Mouse (Mus musculus): Measurements from ENCODE around the gene Bcas3. TPM values are rescaled to one million over a fixed set of nuclear protein-coding genes. Genes with fewer than 3 reads are reported as not detected.
A peak's percentile ranks its signal among the peaks of the same experiment; 100 is the strongest.

Bcas3 gene
- total and polyA plus RNA-seq, 2 experiments from 2014 or later, result 29.3 to 31.6 TPM

- Histone ChIP-seq H3K4me3 (ENCODE audit: low read depth, low read length) (no peak overlapping the region), H3K9me3 (ENCODE audit: low read length) (no peaks in the 10 kb centered on the region), H3K27me3 (ENCODE audit: insufficient read depth, low read length) (no peaks in the 10 kb centered on the region), H3K36me3 (ENCODE audit: insufficient read depth) (no peaks in the 10 kb centered on the region), H3K9ac (no peak overlapping the region), H3K4me1 (ENCODE audit: insufficient read depth) (no peaks in the 10 kb centered on the region), H3K4me2 (ENCODE audit: low read depth) (no peak overlapping the region), H3K27ac (ENCODE audit: low read depth, low read length) (no peak overlapping the region)
- 86% methylated on average over 3 of the region's 3 CpGs for WGBS
- ATAC-seq (no peak), DNase-seq (no peak)
- TF ChIP-seq CTCF (IDR thresholded peaks at IDR 0.05; ENCODE audit: low read depth), result no peak
Measured at GRCm38 (mm10) chr11:85613586-85613985, 260.6 kb downstream of the Bcas3 start.

DNA sequence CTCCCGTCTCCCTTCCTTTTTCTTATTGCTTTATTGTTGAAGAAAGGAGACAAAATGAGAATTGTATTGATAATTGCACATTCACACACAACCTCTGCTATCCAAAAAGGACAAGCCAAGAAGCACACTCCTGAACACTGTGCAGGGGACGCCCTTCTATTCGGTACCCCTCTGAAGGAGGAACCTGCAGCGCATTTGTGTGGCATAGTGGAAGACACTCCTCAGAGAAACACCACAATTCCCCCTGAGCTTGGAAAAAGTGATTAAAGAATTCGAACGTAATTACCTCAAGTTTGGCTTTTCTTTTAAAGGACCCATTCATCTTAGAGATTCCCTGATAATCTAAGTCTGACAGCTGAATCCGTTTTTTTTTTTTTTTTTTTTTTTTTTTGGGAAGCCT, 261.5 kb downstream of the Bcas3 start:
- no peak overlapping the region for H3K4me2 ChIP-seq (ENCODE audit: low read depth)
- H3K4me1 ChIP-seq (ENCODE audit: insufficient read depth), result no peaks in the 10 kb centered on the region
- ATAC-seq (no peak), DNase-seq (no peak)
- H3K9ac ChIP-seq, result no peak overlapping the region
- WGBS, result 63% methylated on average over 7 of the region's 7 CpGs
- TF ChIP-seq CTCF (IDR thresholded peaks at IDR 0.05; ENCODE audit: low read depth), result no peak
- H3K36me3 ChIP-seq (ENCODE audit: insufficient read depth), result no peaks in the 10 kb centered on the region
- H3K27me3 ChIP-seq (ENCODE audit: insufficient read depth, low read length), result no peaks in the 10 kb centered on the region
- H3K27ac ChIP-seq (ENCODE audit: low read depth, low read length), result no peak overlapping the region
- no peak overlapping the region for H3K4me3 ChIP-seq (ENCODE audit: low read depth, low read length)
- H3K9me3 ChIP-seq (ENCODE audit: low read length), result no peaks in the 10 kb centered on the region

- no peak overlapping the region for H3K4me3 ChIP-seq (ENCODE audit: low read depth, low read length)
- no peak overlapping the region for H3K4me2 ChIP-seq (ENCODE audit: low read depth)
- DNase-seq (no peak), ATAC-seq (no peak)
- no peak overlapping the region for H3K27ac ChIP-seq (ENCODE audit: low read depth, low read length)
- no peak for TF ChIP-seq CTCF (IDR thresholded peaks at IDR 0.05; ENCODE audit: low read depth)
- no peaks in the 10 kb centered on the region for H3K27me3 ChIP-seq (ENCODE audit: insufficient read depth, low read length)
- H3K4me1 ChIP-seq (ENCODE audit: insufficient read depth), result no peaks in the 10 kb centered on the region
- H3K36me3 ChIP-seq (ENCODE audit: insufficient read depth), result no peaks in the 10 kb centered on the region
- H3K9ac ChIP-seq, result no peak overlapping the region
- no peaks in the 10 kb centered on the region for H3K9me3 ChIP-seq (ENCODE audit: low read length)
- WGBS, result 65% methylated on average over 7 of the region's 7 CpGs
Measured at GRCm38 (mm10) chr11:85615421-85615820, 262.5 kb downstream of the Bcas3 start.

- Histone ChIP-seq H3K27me3 (ENCODE audit: insufficient read depth, low read length) (no peaks in the 10 kb centered on the region), H3K27ac (ENCODE audit: low read depth, low read length) (no peak overlapping the region), H3K9me3 (ENCODE audit: low read length) (no peaks in the 10 kb centered on the region), H3K4me2 (ENCODE audit: low read depth) (no peak overlapping the region), H3K36me3 (ENCODE audit: insufficient read depth) (no peaks in the 10 kb centered on the region), H3K4me3 (ENCODE audit: low read depth, low read length) (no peak overlapping the region), H3K9ac (no peak overlapping the region), H3K4me1 (ENCODE audit: insufficient read depth) (peaks cover 8% of the 10 kb centered on the region; the same call in 1 of the 2 replicates)
- no peak for TF ChIP-seq CTCF (IDR thresholded peaks at IDR 0.05; ENCODE audit: low read depth)
- 25% methylated on average over 2 of the region's 2 CpGs for WGBS
- no peak for DNase-seq
- ATAC-seq, result no peak
Measured at GRCm38 (mm10) chr11:85621486-85621885, 268.5 kb downstream of the Bcas3 start.

DNA sequence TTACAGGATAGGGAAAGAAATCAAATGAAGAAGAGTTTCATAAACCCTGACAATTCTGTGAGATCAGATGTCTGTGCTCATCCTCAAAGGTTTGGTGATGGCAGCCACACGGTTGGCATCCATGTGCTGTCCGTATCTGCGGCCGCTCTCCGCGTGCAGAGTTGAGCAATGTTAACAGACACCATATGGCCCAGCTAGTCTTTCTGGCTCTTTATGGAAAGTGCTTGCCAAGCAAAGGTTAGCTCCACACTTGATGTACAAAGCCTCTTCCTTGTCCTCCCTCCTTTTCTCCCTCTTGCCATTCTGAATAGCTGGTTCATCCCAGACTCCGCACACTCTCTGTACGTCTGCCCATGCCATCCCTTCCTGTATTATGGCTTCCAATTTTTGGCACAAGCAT, 269.0 kb downstream of the Bcas3 start:
- 50% methylated on average over 8 of the region's 8 CpGs for WGBS
- TF ChIP-seq CTCF (IDR thresholded peaks at IDR 0.05; ENCODE audit: low read depth), result no peak
- Histone ChIP-seq H3K4me2 (ENCODE audit: low read depth) (no peak overlapping the region), H3K9ac (no peak overlapping the region), H3K36me3 (ENCODE audit: insufficient read depth) (no peaks in the 10 kb centered on the region), H3K4me3 (ENCODE audit: low read depth, low read length) (no peak overlapping the region), H3K4me1 (ENCODE audit: insufficient read depth) (peaks cover 8% of the 10 kb centered on the region; the same call in 1 of the 2 replicates), H3K27me3 (ENCODE audit: insufficient read depth, low read length) (no peaks in the 10 kb centered on the region), H3K9me3 (ENCODE audit: low read length) (no peaks in the 10 kb centered on the region), H3K27ac (ENCODE audit: low read depth, low read length) (no peak overlapping the region)
- ATAC-seq (peak; percentile 45), DNase-seq (no peak)

DNA sequence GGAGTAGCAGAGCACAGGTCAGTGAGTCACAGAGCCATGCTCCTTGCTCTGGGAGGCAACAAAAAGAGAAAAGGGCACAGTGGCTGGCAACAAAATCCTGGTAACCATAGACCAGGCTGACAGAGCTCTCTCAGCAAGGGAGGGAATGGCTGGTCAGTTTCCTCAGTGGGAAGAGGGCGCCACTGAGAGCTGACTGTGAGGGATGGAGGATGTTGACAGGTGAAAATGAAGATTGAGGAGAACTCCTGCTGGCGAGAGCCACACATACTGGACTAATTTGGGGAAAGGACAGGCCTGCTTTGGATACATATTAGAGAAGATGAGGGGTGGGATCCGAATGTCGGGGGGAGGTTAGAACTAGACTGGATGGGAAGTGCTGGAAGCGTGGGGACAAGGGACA, 272.2 kb downstream of the Bcas3 start:
- Histone ChIP-seq H3K9me3 (ENCODE audit: low read length) (no peaks in the 10 kb centered on the region), H3K4me3 (ENCODE audit: low read depth, low read length) (no peak overlapping the region), H3K27ac (ENCODE audit: low read depth, low read length) (no peak overlapping the region), H3K4me2 (ENCODE audit: low read depth) (no peak overlapping the region), H3K4me1 (ENCODE audit: insufficient read depth) (peaks cover 8% of the 10 kb centered on the region; the same call in 1 of the 2 replicates), H3K36me3 (ENCODE audit: insufficient read depth) (no peaks in the 10 kb centered on the region), H3K27me3 (ENCODE audit: insufficient read depth, low read length) (no peaks in the 10 kb centered on the region), H3K9ac (no peak overlapping the region)
- 81% methylated on average over 5 of the region's 5 CpGs for WGBS
- ATAC-seq (no peak), DNase-seq (no peak)
- 0 out of 2 replicates have a peak, but pooled peaks have one; percentile 5 for TF ChIP-seq CTCF (IDR thresholded peaks at IDR 0.05; ENCODE audit: low read depth)

GRCm38 (mm10) chr11:85626846-85627245, 273.9 kb downstream of the Bcas3 start:
- Histone ChIP-seq H3K27ac (ENCODE audit: low read depth, low read length) (no peak overlapping the region), H3K9ac (no peak overlapping the region), H3K4me1 (ENCODE audit: insufficient read depth) (peaks cover 7% of the 10 kb centered on the region; the same call in 1 of the 2 replicates), H3K4me3 (ENCODE audit: low read depth, low read length) (no peak overlapping the region), H3K27me3 (ENCODE audit: insufficient read depth, low read length) (no peaks in the 10 kb centered on the region), H3K36me3 (ENCODE audit: insufficient read depth) (no peaks in the 10 kb centered on the region), H3K9me3 (ENCODE audit: low read length) (no peaks in the 10 kb centered on the region), H3K4me2 (ENCODE audit: low read depth) (no peak overlapping the region)
- peak; percentile 18; the same call in 1 of the 2 replicates for TF ChIP-seq CTCF (IDR thresholded peaks at IDR 0.05; ENCODE audit: low read depth)
- ATAC-seq, result no peak
- no peak for DNase-seq
- 89% methylated on average over 2 of the region's 2 CpGs for WGBS
